Mouse (Mus musculus) MEL-GATA-1-ER (cell line): ENCODE measurements at regions not wholly inside any gene's neighbourhood (a gene's known extent, or its start where the extent isn't known, plus 50 kb on each side); places are given as distances from the start of the nearest gene placed in this dataset.
"Not testable (repeated sequence)": the region's sequence is repeated elsewhere in the genome, so short reads cannot be mapped to it uniquely, and the experiment has no call there.

Source experiments
- DNase-seq: peaks from one replicate; pipeline ENCODE4 v3.0.0-alpha.2; 2012; ENCODE audit warnings: low read depth; ENCODE audit errors: extremely low read depth

DNA sequence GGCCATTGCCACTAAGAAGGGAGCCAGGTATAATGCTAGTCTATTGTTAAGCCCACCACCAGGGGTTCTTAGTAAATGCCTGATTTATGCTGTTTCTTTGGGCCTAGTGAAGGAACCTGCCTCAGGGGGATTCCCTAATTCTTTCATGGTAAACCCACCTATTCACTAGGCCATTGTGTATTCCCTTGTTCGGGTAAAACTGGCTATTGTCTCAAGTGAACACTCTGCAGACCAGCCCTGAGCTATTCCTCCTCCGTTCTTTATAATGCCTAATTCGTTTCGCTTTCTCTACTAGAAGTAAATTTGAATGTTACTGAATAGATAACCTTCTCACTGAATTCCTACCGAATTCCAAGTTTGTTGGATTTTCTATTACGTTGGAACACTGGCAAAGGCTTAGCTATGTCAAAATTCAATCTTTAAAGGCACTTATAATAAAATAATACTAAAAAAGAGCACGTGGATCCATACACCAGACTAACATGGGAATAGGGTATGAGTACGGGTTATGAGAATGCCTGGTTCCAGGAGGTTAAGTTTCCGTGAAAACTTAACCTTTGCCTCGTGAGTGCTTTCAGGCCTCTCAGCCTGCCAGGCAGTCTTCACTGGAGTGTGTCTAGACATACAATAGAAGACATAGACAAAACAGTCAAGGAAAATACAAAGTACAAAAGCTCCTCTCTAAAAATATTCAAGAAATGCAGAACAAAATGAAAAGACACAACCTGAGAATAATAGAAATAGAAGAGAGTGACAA, 536.8 kb upstream of the Cntn5 start:
- not testable (repeated sequence) for DNase-seq

DNA sequence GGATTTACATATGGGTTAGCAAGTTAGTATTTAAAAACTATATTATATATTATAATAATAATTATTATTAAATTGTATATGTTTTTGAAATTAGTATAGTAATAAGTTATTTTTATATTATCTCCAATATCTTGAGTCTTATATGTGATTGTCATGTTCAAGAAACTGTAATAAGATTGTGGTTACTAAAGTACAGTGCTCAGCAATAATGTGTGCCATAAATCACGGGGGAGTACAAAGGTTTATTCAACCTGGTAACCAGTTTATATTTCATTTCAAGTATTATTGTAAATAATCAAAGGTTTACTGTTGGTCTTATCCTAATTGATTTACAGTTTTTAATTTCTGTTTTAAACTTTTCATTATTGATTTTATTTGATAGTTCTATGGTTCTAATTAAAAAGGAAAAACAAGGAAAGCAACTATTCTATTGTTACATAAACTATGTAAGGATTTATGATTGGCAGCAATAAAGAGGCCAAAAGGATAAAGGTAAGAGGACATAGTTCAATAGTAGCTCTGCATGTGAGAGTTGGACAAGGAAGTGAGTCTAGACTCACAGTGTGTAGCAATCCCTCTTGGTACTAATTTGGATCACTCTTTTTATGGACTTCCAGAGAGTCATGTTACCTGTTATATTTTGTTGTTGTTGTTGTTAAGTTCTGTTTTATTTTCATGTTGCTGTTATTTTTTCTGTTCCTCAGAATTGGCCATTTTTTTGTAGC, 532.0 kb upstream of the Cntn5 start:
- DNase-seq = no peak

DNA sequence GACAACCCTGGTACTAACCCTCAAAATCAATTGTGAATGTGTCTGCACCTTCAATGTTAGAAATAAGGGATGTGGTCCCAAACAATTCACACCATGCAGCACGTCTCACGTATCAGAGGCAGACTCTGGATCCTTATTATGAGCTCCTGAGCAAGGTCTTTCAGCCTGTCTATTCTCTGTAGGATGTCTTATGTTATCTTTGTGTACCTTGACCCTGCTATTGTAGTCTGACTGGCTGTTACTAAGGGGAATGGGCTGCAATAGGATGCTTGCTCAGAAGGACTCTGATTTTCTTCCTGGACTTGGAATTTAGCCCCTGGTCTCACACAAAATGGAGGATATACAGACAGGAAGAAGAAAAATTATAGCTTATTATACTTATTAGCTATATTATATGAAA, 531.4 kb upstream of the Cntn5 start:
- no peak for DNase-seq

DNA sequence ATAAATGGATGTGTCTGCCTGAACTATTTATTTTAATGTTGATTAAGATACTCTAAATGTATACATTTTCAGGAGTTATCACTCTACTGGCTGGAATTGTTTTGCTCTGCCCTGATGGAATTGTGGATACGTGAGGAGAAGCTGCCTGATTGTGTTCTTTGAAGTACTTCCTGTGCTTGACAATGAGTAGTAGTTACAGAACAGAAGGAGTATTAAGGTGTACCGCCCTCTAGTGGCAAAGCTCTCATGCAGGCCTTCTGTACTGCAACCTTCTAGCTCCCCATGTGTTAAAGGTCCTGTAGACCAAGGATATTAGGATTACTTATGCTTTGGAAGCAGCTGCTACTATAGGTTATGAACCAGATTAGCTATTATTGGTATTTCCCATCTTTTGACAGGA, 530.4 kb upstream of the Cntn5 start:
- DNase-seq = peak; percentile 2

DNA sequence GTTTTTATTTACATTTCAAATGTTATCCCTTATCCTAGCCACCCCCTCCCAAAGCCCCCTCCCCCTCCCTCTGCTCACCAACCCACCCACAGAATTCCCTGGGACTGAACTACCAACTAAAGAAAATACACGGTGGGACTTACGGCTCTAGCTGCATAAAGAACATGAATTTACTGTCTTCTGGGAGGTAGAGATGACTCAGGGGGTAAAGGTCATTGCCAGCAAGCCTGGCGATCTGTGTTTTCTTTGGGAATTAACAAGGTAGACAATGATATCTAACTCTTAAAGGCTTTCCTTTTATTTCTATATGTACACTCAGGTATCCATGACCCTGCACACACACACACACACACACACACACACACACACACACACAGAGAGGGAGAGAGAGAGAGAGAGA, 521.9 kb upstream of the Cntn5 start:
- no peak for DNase-seq

DNA sequence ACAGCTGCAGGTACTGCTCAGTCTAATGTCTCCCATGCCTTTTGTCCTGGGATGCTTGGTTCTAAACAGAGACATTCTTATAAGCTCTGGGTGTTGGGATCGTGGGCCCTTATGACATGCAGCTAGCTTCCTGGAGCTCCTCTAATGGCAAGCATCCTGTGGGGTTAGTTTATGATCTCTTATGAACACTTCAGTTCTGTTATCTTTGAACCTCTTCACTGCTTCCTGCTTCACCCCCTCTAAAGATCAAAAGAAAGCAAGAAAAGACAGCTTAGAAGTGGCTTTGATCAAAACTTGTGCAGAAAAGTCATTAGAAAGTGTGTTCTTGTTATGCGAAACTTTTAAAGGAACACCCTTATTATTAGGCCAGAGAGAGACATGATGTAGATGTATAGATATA, 492.3 kb upstream of the Cntn5 start:
- no peak for DNase-seq

DNA sequence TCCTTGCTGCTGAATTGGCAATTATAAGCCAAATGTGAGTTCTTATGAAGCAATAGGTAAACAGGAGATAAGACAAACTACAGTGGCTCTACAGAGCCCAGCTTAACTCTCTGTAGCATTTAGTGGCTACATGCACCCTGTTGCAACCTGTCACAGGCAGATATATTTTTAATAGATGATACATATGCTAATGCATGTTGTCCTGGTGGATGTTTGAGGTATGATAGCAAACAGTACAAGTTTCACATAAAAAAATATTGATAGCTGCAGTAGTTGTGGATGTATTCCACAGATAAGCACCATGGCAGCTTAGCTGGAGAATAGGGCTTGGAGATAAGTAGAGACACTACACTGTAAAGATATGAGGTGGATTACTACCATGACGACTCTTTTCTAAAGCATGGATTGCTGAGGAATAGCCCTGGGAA, 477.1 kb upstream of the Cntn5 start:
- no peak for DNase-seq

DNA sequence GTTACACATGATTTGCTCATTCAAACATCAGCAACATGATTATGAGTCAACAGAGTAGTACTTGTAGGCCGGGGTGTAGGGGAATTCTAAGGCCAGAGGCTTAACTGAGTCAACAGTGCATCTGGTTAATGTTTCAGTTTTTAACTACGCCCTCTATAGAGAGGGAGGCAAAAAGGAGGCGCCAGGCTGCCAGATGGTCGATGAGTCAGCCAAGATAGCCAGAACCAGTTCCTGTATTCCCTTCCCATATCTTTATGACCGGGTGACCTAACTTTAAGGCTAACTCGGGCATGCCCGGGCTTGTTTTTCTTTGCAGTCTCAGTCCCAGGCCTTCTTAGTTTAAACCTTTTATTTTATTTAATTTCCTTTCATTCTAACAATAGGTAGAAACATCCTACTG, 476.0 kb upstream of the Cntn5 start:
- DNase-seq = peak; percentile 6

DNA sequence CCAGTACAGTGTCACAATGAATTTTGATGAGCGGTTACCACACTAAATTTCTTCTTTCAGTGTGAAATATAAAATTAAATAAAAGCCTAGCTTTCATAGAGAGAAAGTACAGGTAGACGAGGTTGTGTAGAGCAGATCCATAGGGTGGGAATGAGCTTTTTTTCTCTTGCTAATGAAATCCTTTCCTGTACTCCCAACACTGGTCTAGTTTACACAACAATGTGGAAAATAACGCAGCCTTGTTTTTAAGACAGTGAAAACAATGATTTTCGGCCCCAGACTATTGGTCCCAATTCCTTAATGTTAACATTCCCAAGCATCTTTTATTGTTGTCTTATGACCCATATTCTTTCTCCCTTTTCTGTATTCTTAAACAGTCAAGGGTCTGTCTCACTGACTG, 473.5 kb upstream of the Cntn5 start:
- no peak for DNase-seq

DNA sequence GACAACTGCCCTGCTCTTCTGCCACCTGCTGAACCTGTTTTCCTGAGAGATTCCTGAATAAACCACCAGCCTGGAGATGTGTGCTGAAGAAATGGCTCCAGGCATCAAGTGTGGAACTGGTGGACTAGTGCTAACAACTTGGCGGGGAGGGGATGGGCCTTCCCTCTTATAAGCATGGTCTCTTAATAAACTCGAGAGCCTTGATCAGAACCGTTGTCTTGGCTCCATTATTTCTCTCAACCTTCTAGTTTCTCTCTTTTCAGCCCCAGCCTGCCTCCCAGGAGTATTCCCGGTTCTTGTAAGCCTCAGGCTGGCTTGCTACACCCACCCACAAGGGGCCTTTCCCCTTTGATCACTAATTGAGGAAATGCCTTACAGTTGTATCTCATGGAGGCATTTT, 473.0 kb upstream of the Cntn5 start:
- no peak for DNase-seq

DNA sequence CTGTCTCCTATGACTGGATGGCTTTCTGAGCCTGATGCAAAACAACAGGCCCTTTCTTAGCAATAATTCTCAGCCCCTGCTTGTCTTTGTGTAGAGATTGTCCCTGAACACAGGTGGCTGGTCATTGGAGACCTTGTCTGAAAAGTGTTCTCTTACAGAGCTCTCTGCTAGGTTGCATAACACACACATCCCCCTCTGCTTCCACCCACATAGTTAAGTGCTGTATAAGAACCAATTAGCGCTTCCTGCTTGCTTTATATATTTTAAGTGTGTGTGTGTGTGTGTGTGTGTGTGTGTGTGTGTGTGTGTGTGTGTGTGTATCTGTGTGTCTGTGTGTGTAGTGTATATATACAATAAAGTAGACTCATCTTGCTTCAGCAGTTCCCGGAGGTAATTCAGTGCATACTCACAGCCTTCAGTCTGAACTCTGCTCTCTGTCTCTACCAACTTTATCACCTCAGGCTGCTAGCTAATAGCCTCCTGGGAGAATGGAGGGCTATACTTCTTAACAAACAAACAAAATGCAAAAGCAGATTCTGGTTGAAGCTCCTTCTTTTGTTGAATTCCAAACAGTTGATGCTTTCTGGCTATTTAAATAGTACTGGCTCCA, 468.8 kb upstream of the Cntn5 start:
- DNase-seq = no peak

DNA sequence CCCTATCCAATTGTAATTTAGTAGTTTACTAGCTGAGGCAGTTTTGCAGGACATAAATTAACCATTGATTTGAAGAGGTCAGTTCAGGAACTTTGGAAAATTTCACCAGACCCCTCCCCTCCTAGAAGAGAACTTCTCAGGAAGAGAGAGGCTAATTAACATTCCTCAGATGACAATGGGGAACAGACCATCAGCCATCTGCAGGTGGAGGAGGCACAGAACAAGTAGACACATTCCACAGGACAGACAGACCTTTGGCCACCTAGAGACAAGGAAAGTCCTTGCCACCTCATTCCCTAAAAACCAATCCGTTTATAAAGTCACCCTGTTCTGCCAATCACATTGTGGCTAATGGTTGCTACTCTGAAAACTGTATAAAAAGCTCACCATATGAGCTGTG, 463.5 kb upstream of the Cntn5 start:
- DNase-seq = no peak

DNA sequence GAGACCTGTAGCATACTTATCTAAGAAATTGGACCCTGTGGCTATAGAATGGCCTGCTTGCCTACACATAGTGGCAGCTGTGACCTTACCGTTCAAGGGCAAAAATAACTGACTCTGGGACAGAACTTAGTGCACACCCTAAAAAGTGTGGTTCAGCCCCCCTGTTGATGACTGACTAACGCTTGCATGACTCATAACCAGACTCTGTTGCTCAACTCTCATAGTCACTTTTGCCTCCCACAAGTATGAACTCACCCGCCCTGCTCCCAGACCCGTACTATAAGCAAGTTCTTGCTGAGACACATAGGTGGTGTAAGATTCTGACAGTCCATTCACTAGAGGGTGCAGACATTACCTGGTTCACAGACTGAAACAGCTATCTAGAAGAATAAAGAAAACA, 424.3 kb upstream of the Cntn5 start:
- DNase-seq = no peak

DNA sequence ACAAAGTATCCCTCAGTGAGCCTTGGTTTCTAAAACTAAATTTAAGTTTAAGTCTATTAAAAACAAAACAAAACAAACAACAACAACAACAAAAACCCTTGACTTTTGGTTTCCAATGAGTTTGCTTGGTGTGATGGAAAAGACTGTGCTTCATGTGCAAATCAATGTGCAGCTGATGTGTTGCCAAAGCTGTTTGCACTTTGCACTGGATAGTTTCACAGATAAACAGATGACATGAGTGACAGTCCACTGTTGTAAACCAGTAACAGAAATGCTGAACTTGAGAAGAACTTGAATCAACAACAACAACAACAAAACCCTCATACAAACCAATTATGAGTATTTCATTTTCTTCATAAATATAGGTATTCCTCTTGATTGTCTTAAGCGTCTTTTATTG, 412.6 kb upstream of the Cntn5 start:
- DNase-seq = no peak

DNA sequence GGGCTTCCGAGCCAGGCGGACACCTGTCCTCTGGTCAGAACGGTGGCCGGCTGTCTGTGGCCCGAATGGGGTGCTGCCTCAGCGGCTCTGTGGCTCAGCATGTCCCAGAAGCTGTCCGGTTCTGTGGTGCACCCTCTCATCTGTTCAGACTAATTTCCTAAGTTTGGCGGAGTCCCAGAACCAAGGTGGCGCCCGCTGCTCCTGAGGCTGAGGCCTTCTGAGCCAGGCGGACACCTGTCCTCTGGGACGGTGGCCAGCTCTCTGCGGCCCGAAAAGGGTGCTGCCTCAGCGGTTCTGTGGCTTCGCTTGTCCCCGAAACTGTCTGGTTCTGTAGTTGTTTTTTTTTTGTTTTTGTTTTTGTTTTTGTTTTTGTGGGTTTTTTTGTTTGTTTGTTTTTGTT, 392.5 kb upstream of the Cntn5 start:
- not testable (repeated sequence) for DNase-seq

DNA sequence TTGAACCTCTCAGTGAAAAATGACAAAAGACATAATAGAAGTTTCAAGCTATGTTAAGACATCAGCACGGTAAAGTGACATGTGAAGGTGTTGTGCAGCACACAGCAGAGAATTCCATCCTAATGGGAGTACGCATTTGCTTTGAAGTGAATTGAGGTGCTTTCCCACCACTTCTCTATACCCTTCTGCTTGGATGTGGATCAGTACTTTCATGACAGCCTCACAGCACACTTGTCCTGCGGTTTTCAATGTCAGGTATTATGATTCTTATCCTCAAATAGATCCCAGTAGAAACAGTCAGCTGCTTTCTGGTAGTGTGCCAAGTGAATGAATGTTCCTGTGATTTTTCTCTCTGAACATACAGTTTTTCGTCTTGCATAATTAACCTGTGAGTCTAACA, 380.6 kb upstream of the Cntn5 start:
- DNase-seq = no peak

DNA sequence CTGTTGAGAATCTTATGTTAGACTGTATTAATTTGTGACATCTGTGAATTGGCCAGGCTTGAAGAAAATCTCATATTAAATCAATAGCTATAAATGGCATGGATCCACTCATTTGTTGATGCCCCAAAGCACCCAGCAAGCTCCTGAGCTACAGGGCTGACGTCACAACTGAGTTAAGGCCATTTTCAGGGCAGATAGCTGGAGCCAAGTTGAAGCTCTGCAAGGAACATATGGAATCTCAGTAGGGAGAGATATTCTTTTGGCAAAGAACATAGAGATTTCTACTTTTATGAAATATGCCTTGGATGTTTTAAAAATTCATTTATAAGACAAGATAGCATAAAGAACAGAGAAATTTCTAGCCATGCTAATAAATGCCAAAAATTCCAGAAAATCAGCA, 380.0 kb upstream of the Cntn5 start:
- DNase-seq = no peak

DNA sequence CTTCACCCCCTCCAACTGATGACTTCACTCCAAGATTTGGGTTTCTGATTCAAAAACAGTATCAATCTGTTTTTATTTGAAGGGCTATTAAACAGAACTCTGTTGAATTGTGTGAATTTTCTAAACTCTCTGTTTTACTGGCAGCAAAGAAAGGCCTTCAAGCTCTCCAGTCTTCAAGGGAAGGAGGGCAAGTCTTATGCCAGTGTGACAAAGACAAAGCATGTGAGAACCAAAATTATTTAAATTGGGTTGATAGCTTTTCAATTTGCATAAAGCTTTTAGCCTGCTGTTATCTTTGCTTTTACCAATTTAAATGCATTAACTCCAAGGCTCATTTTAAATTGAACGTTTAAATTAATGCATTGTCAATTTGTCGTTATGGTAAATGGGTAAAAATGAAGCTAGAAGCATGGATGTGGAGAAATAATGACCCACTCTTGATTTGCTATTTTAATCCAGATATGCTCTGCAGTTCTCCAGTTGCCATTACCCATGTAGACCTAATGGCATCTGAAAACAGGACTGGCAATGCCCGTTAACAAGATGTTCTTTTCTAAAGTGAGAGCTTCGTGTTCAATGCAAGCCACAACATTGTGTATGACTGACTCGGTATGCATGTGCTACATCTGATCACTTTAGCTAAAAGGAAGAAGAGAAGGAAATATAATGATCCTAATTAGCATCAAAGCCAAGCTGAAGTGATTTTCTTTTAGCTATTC, 375.0 kb upstream of the Cntn5 start:
- no peak for DNase-seq

DNA sequence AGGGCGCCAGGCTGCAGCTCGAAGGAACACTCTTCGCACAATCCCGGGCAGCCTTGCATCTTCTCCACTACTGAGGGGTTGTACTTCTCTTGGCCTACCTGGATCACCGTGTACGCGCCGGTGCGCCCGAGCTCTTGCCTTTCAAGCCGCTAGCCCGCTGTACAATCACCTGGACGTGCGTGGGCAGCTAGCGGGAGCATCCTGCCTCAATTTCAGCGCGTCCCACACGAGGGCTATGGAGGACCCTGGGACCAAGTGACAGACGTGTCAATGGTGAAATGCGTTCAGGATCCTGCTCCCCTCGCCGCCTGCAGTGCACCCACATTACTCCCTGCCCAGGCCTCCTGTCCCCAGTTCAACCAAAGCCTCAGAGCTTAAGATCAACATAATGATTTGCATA, 373.2 kb upstream of the Cntn5 start:
- no peak for DNase-seq

DNA sequence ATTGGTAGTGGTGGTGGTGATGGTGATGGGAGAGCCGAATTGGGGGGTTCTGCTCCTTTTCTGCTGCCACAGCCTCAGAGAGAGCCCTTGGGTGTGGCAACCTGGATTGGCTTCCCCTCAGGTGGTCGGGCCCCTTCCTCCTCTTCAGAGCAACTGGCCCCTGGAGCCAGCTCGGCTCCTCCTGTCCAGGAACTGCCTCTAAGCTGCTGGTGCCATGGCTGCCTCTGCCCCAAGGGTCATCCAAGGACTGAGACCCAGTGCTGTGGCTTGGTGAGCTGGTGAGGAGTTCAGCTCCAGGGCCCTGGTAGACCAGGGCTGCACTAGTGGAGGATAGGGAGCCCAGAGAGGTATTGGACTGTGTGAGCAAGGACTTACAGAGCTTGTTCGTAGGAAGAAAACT, 372.4 kb upstream of the Cntn5 start:
- no peak for DNase-seq

DNA sequence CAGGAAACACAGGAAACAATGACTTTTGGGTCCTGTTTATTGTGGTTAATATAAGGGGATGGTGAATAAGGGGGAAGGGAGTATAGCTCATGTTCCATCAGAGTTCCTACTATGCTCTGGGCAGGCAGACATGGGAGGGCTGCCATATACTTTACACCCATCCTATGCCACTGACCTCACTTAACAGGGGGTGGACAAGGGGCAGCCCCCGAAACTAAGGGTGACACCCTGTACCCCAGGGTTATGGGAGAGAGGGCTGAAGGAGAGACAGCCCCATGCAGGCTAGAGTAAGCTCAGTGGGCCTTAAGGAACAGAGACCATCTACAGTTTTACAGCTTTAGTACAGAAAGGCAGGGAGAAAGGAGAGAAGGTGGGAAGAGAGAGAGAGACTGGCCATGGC, 352.3 kb upstream of the Cntn5 start:
- no peak for DNase-seq

DNA sequence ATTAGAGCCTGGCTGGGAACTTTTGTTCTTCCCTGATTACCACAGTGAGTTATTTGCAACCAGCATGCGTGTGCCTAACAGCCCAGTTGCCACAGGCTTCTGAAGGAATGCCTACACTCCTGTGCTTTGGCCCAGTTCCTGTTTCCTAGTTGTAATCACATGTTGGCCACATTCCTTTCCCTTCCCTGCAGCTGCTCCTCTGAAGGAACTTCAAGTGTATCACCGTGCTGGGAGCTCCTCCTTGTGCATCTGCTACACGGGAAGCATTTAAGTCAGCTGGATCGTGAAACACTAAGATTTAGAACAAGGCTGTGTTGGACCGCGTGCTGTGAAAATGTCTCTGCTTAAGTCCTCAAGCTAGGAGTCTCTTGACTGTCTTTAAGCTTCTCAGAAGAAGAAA, 302.3 kb upstream of the Cntn5 start:
- DNase-seq = no peak
